In genomic region chr10:51671583-51671982, GRCm38 (mm10) we compare ENCODE assay signal across 26 mouse cellular contexts. TPM values are rescaled to one million over a fixed set of nuclear protein-coding genes. Genes with fewer than 3 reads are reported as not detected.
DNase-seq lines count a peak whose midpoint lies in the region; ATAC-seq and TF ChIP-seq lines count a peak whose summit lies in the region.
"Had no signal": no experiment of that assay in that cellular context is flagged by ENCODE, and none has a peak within 500 bp of the region (broad histone marks: within the 10 kb centered on the region; RNA-seq: fewer than 3 reads in every experiment).

No protein-coding gene starts in this region.

- H3K36me3 ChIP-seq in hindbrain, embryonic 11.5 days (ENCODE audit: control insufficient read depth, insufficient read depth, low read length), result no peaks in the 10 kb centered on the region
- no peaks in the 10 kb centered on the region for H3K36me3 ChIP-seq in hindbrain, embryonic 10.5 days
- no peaks in the 10 kb centered on the region for H3K36me3 ChIP-seq in midbrain, embryonic 11.5 days (ENCODE audit: control insufficient read depth, insufficient read depth, low read length)
- H3K36me3 ChIP-seq in midbrain, postnatal 0 days (ENCODE audit: insufficient read depth, low read length), result no peaks in the 10 kb centered on the region
- H3K36me3 ChIP-seq in limb, embryonic 15.5 days, result no peaks in the 10 kb centered on the region
- H3K36me3 ChIP-seq: heart, embryonic 10.5 days had no signal

- H3K27ac ChIP-seq in hindbrain, embryonic 11.5 days (ENCODE audit: low read depth, low read length), result no peak overlapping the region
- no peak overlapping the region for H3K27ac ChIP-seq in hindbrain, embryonic 10.5 days
- H3K27ac ChIP-seq in midbrain, embryonic 11.5 days (ENCODE audit: low read depth, low read length), result no peak overlapping the region
- H3K27ac ChIP-seq in midbrain, postnatal 0 days (ENCODE audit: low read depth, low read length), result no peak overlapping the region
- no peak overlapping the region for H3K27ac ChIP-seq in limb, embryonic 15.5 days
- H3K27ac ChIP-seq: heart, embryonic 10.5 days; hindbrain, embryonic 14.5 days had no signal

- H3K4me2 ChIP-seq in hindbrain, embryonic 11.5 days (replicated peaks; ENCODE audit: low read depth, low read length), result no peak overlapping the region
- H3K4me2 ChIP-seq in midbrain, embryonic 11.5 days, result no peak overlapping the region
- H3K4me2 ChIP-seq in midbrain, postnatal 0 days (ENCODE audit: low read depth, low read length, poor library complexity, severe bottlenecking), result no peak overlapping the region
- H3K4me2 ChIP-seq in limb, embryonic 15.5 days, result no peak overlapping the region
- H3K4me2 ChIP-seq: hindbrain, embryonic 14.5 days had no signal

- peaks cover 4% of the 10 kb centered on the region for H3K27me3 ChIP-seq in hindbrain, embryonic 11.5 days (ENCODE audit: control insufficient read depth, insufficient read depth, low read length)
- peaks cover 15% of the 10 kb centered on the region for H3K27me3 ChIP-seq in hindbrain, embryonic 10.5 days (ENCODE audit: insufficient read depth, poor library complexity, severe bottlenecking)
- peaks cover 10% of the 10 kb centered on the region; the same call in 1 of the 2 replicates for H3K27me3 ChIP-seq in midbrain, embryonic 11.5 days (ENCODE audit: control insufficient read depth, insufficient read depth, low read length)
- H3K27me3 ChIP-seq in midbrain, postnatal 0 days (ENCODE audit: insufficient read depth, low read length), result 0 out of 2 replicates have a peak, but pooled peaks cover 3% of the 10 kb centered on the region
- peaks cover 5% of the 10 kb centered on the region for H3K27me3 ChIP-seq in limb, embryonic 15.5 days

- H3K4me3 ChIP-seq in hindbrain, embryonic 11.5 days (ENCODE audit: low read depth, low read length), result no peak overlapping the region
- H3K4me3 ChIP-seq in hindbrain, embryonic 10.5 days, result no peak overlapping the region
- no peak overlapping the region for H3K4me3 ChIP-seq in midbrain, embryonic 11.5 days (ENCODE audit: low read depth, low read length)
- no peak overlapping the region for H3K4me3 ChIP-seq in midbrain, postnatal 0 days (ENCODE audit: low read depth, low read length)
- H3K4me3 ChIP-seq in limb, embryonic 15.5 days, result no peak overlapping the region
- H3K4me3 ChIP-seq: erythroblast, embryonic 14.5 days; heart, embryonic 10.5 days had no signal

- 91% methylated on average over 4 of the region's 4 CpGs for WGBS in hindbrain, embryonic 11.5 days
- WGBS in hindbrain, embryonic 10.5 days, result 79% methylated on average over 4 of the region's 4 CpGs
- WGBS in midbrain, embryonic 11.5 days, result 81% methylated on average over 4 of the region's 4 CpGs
- 78% methylated on average over 4 of the region's 4 CpGs for WGBS in midbrain, postnatal 0 days
- 84% methylated on average over 4 of the region's 4 CpGs for WGBS in limb, embryonic 15.5 days

- H3K4me1 ChIP-seq in hindbrain, embryonic 11.5 days (replicated peaks; ENCODE audit: control insufficient read depth, insufficient read depth, low read length), result no peaks in the 10 kb centered on the region
- H3K4me1 ChIP-seq in hindbrain, embryonic 10.5 days (replicated peaks), result no peaks in the 10 kb centered on the region
- H3K4me1 ChIP-seq in midbrain, embryonic 11.5 days (ENCODE audit: control insufficient read depth, insufficient read depth, low read length), result no peaks in the 10 kb centered on the region
- no peaks in the 10 kb centered on the region for H3K4me1 ChIP-seq in midbrain, postnatal 0 days (ENCODE audit: insufficient read depth, low read length)
- no peaks in the 10 kb centered on the region for H3K4me1 ChIP-seq in limb, embryonic 15.5 days
- H3K4me1 ChIP-seq: heart, embryonic 10.5 days had no signal

- no peak for TF ChIP-seq CTCF in midbrain, postnatal 0 days (IDR thresholded peaks at IDR 0.05)

- no peak overlapping the region for H3K9ac ChIP-seq in hindbrain, embryonic 11.5 days (ENCODE audit: low read depth, low read length)
- no peak overlapping the region for H3K9ac ChIP-seq in midbrain, embryonic 11.5 days (ENCODE audit: low read length)
- no peak overlapping the region for H3K9ac ChIP-seq in midbrain, postnatal 0 days (replicated peaks; ENCODE audit: low read length, poor library complexity, severe bottlenecking)
- H3K9ac ChIP-seq in limb, embryonic 15.5 days, result no peak overlapping the region
- H3K9ac ChIP-seq: hindbrain, embryonic 14.5 days had no signal

- no peak for DNase-seq in hindbrain, embryonic 11.5 days (ENCODE audit: low spot score)
- no peak for DNase-seq in hindbrain, embryonic 10.5 days (ENCODE audit: low spot score)
- no peak for DNase-seq in midbrain, embryonic 11.5 days (ENCODE audit: low spot score, missing footprints)
- DNase-seq in midbrain, postnatal 0 days (ENCODE audit: low spot score), result no peak
- no peak for DNase-seq in layer of hippocampus, postnatal 10 days (ENCODE audit: low spot score in 2 of 2)
- DNase-seq: adrenal gland, adult 2 months; adrenal gland, postnatal 25 days; cerebellum, adult 8-10 months; cerebellum, postnatal 14 days; embryo, embryonic 11 days; gastrocnemius, postnatal 10 days; heart, adult 18-20 months; heart, postnatal 10 days; heart, postnatal 4 days had no signal

- peak; percentile 17; the same call in 1 of the 2 replicates for ATAC-seq in hindbrain, embryonic 11.5 days (ENCODE audit: low FRiP score)
- ATAC-seq in midbrain, embryonic 11.5 days (ENCODE audit: low FRiP score), result peak; percentile 14; the same call in 1 of the 2 replicates
- no peak for ATAC-seq in midbrain, postnatal 0 days (ENCODE audit: low FRiP score)
- 0 out of 2 replicates have a peak, but pooled peaks have one; percentile 10 for ATAC-seq in limb, embryonic 15.5 days (ENCODE audit: insufficient number of reproducible peaks, low FRiP score, low TSS enrichment, low read depth)
- ATAC-seq: forebrain, embryonic 16.5 days had no signal

- H3K9me3 ChIP-seq in hindbrain, embryonic 11.5 days (ENCODE audit: control insufficient read depth, low read length), result no peaks in the 10 kb centered on the region
- no peaks in the 10 kb centered on the region for H3K9me3 ChIP-seq in hindbrain, embryonic 10.5 days
- no peaks in the 10 kb centered on the region for H3K9me3 ChIP-seq in midbrain, embryonic 11.5 days (ENCODE audit: control insufficient read depth, low read length)
- H3K9me3 ChIP-seq in midbrain, postnatal 0 days (ENCODE audit: low read length), result no peaks in the 10 kb centered on the region
- H3K9me3 ChIP-seq in limb, embryonic 15.5 days, result no peaks in the 10 kb centered on the region
- H3K9me3 ChIP-seq: heart, embryonic 10.5 days had no signal

RNA-seq across cellular contexts. Expression of gene Rfx6, which starts 6.0 kb away (rescaled TPM):
- polyA plus RNA-seq in hindbrain, embryonic 11.5 days (2014; fragmentation: Nextera tagmentation; extraction: Ambion mirVana), result not detected in 2 replicates
- not detected in 2 replicates for polyA plus RNA-seq in hindbrain, embryonic 10.5 days (2016; fragmentation: Nextera tagmentation; extraction: Ambion mirVana)
- polyA plus RNA-seq in midbrain, embryonic 11.5 days (2014; fragmentation: Nextera tagmentation; extraction: Ambion mirVana), result not detected in 2 replicates
- total RNA-seq in midbrain, postnatal 0 days (2014; rRNA removed), result not detected in 2 replicates
- polyA plus RNA-seq in midbrain, postnatal 0 days (2015; fragmentation: Nextera tagmentation; extraction: Ambion mirVana), result not detected in 2 replicates
- polyA plus RNA-seq in limb, embryonic 15.5 days (2015; fragmentation: Nextera tagmentation; extraction: Ambion mirVana), result not detected in 2 replicates
- total RNA-seq in layer of hippocampus, postnatal 10 days (2021), result not detected
- total RNA-seq: adrenal gland, adult 2 months; adrenal gland, postnatal 25 days; common myeloid progenitor, adult 5-6 weeks; ES-E14; gastrocnemius, postnatal 10 days; gastrocnemius, postnatal 4 days; heart, adult 18-20 months; heart, postnatal 10 days; heart, postnatal 4 days had no signal
- polyA plus RNA-seq: adrenal gland, adult 2 months; embryonic facial prominence, embryonic 14.5 days; erythroblast, embryonic 14.5 days; forebrain, embryonic 11.5 days; forebrain, embryonic 16.5 days; frontal cortex, adult 2 months; heart, embryonic 14.5 days; hindbrain, embryonic 14.5 days had no signal

RNA-seq across cellular contexts. Expression of gene Gprc6a, which starts 40.3 kb away (rescaled TPM):
- not detected in 2 replicates for polyA plus RNA-seq in hindbrain, embryonic 11.5 days (2014; fragmentation: Nextera tagmentation; extraction: Ambion mirVana)
- not detected in 2 replicates for polyA plus RNA-seq in hindbrain, embryonic 10.5 days (2016; fragmentation: Nextera tagmentation; extraction: Ambion mirVana)
- 0.11 TPM in 1 of 2 replicates, not detected in the other for polyA plus RNA-seq in midbrain, embryonic 11.5 days (2014; fragmentation: Nextera tagmentation; extraction: Ambion mirVana)
- not detected in 2 replicates for total RNA-seq in midbrain, postnatal 0 days (2014; rRNA removed)
- 0.12 TPM in 1 of 2 replicates, not detected in the other for polyA plus RNA-seq in midbrain, postnatal 0 days (2015; fragmentation: Nextera tagmentation; extraction: Ambion mirVana)
- polyA plus RNA-seq in limb, embryonic 15.5 days (2015; fragmentation: Nextera tagmentation; extraction: Ambion mirVana), result 0.05 TPM in 1 of 2 replicates, not detected in the other
- total RNA-seq in layer of hippocampus, postnatal 10 days (2021), result not detected
- total RNA-seq: adrenal gland, adult 2 months; adrenal gland, postnatal 25 days; common myeloid progenitor, adult 5-6 weeks; ES-E14; gastrocnemius, postnatal 10 days; gastrocnemius, postnatal 4 days; heart, adult 18-20 months; heart, postnatal 10 days; heart, postnatal 4 days had no signal
- polyA plus RNA-seq: adrenal gland, adult 2 months; embryonic facial prominence, embryonic 14.5 days; erythroblast, embryonic 14.5 days; forebrain, embryonic 11.5 days; forebrain, embryonic 16.5 days; frontal cortex, adult 2 months; heart, embryonic 10.5 days; heart, embryonic 14.5 days; hindbrain, embryonic 14.5 days had no signal
